Mouse (Mus musculus): ENCODE data around the gene Ctse. TPM values are rescaled to one million over a fixed set of nuclear protein-coding genes. Genes with fewer than 3 reads are reported as not detected.

Gene Ctse
- polyA plus RNA-seq, 1 experiment, result 0.10 TPM

GRCm38 (mm10) chr1:131657945-131658354 lies 19.8 kb downstream of the Ctse start:
- peak; percentile 88 to 90 for DNase-seq
- H3K27ac ChIP-seq (ENCODE audit: insufficient read depth, low read length), result no peak overlapping the region
- no peaks in the 10 kb centered on the region for H3K4me1 ChIP-seq (ENCODE audit: control insufficient read depth, insufficient read depth, low read length)
- H3K4me3 ChIP-seq (replicated peaks; ENCODE audit: insufficient read depth, low read depth, low read length), result peak overlapping the region; percentile 24
- TF ChIP-seq POLR2A (IDR thresholded peaks at IDR 0.05; ENCODE audit: borderline replicate concordance, insufficient read depth, low read length) (no peak; the same call in 1 of the 2 replicates), CTCF (IDR thresholded peaks at IDR 0.05; ENCODE audit: borderline replicate concordance, insufficient read depth, low read depth, low read length) (peak; percentile 91)
- under 1% methylated on average over 11 of the region's 11 CpGs for WGBS
- H3K27me3 ChIP-seq (ENCODE audit: control insufficient read depth, insufficient read depth, low read length), result no peaks in the 10 kb centered on the region

GRCm38 (mm10) chr1:131659512-131660085 lies 21.5 kb downstream of the Ctse start:
- H3K4me3 ChIP-seq (replicated peaks; ENCODE audit: insufficient read depth, low read depth, low read length), result no peak overlapping the region
- no peaks in the 10 kb centered on the region for H3K27me3 ChIP-seq (ENCODE audit: control insufficient read depth, insufficient read depth, low read length)
- WGBS, result 65% methylated on average over 5 of the region's 5 CpGs
- no peak for DNase-seq
- H3K4me1 ChIP-seq (ENCODE audit: control insufficient read depth, insufficient read depth, low read length), result no peaks in the 10 kb centered on the region
- H3K27ac ChIP-seq (ENCODE audit: insufficient read depth, low read length), result no peak overlapping the region
- no peak for TF ChIP-seq CTCF (IDR thresholded peaks at IDR 0.05; ENCODE audit: borderline replicate concordance, insufficient read depth, low read depth, low read length)

GRCm38 (mm10) chr1:131660266-131660665 lies 22.2 kb downstream of the Ctse start:
- Histone ChIP-seq H3K4me3 (replicated peaks; ENCODE audit: insufficient read depth, low read depth, low read length) (no peak overlapping the region), H3K27ac (ENCODE audit: insufficient read depth, low read length) (no peak overlapping the region), H3K27me3 (ENCODE audit: control insufficient read depth, insufficient read depth, low read length) (no peaks in the 10 kb centered on the region), H3K4me1 (ENCODE audit: control insufficient read depth, insufficient read depth, low read length) (no peaks in the 10 kb centered on the region)
- no peak for DNase-seq
- TF ChIP-seq CTCF (IDR thresholded peaks at IDR 0.05; ENCODE audit: borderline replicate concordance, insufficient read depth, low read depth, low read length) (no peak), POLR2A (IDR thresholded peaks at IDR 0.05; ENCODE audit: borderline replicate concordance, insufficient read depth, low read length) (no peak)
- 85% methylated on average over 2 of the region's 2 CpGs for whole genome bisulfite sequencing

GRCm38 (mm10) chr1:131660716-131661472 lies 22.8 kb downstream of the Ctse start:
- H3K4me3 ChIP-seq (replicated peaks; ENCODE audit: insufficient read depth, low read depth, low read length), result no peak overlapping the region
- no peak for TF ChIP-seq POLR2A (IDR thresholded peaks at IDR 0.05; ENCODE audit: borderline replicate concordance, insufficient read depth, low read length)
- TF ChIP-seq CTCF (IDR thresholded peaks at IDR 0.05; ENCODE audit: borderline replicate concordance, insufficient read depth, low read depth, low read length), result no peak
- no peaks in the 10 kb centered on the region for H3K27me3 ChIP-seq (ENCODE audit: control insufficient read depth, insufficient read depth, low read length)
- WGBS, result 76% methylated on average over 7 of the region's 7 CpGs
- no peak for DNase-seq
- no peak overlapping the region for H3K27ac ChIP-seq (ENCODE audit: insufficient read depth, low read length)
- H3K4me1 ChIP-seq (ENCODE audit: control insufficient read depth, insufficient read depth, low read length), result no peaks in the 10 kb centered on the region

DNA sequence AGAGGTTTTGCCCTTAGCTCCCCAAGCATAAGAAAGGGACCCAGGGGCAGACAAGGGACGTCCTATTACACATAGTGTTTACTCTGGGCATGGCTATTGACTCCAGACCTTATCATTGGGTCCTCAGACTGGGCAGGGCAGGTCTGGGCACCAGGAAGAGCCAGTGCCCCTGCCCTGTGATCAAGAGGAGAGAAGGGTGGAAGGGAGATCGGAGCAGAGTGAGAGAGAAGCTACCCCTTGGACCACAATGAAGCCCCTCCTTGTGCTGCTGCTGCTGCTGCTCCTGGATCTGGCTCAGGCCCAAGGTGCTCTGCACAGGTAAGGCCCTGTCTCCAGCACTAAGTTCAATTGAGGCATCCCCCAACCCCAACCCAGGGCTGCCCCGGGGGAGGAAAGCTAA lies 23.6 kb downstream of the Ctse start:
- H3K27ac ChIP-seq (ENCODE audit: insufficient read depth, low read length), result no peak overlapping the region
- DNase-seq, result no peak
- WGBS, result 75% methylated on average over 3 of the region's 3 CpGs
- TF ChIP-seq POLR2A (IDR thresholded peaks at IDR 0.05; ENCODE audit: borderline replicate concordance, insufficient read depth, low read length) (no peak), CTCF (IDR thresholded peaks at IDR 0.05; ENCODE audit: borderline replicate concordance, insufficient read depth, low read depth, low read length) (no peak)
- no peaks in the 10 kb centered on the region for H3K27me3 ChIP-seq (ENCODE audit: control insufficient read depth, insufficient read depth, low read length)
- H3K4me1 ChIP-seq (ENCODE audit: control insufficient read depth, insufficient read depth, low read length), result no peaks in the 10 kb centered on the region
- H3K4me3 ChIP-seq (replicated peaks; ENCODE audit: insufficient read depth, low read depth, low read length), result no peak overlapping the region

DNA sequence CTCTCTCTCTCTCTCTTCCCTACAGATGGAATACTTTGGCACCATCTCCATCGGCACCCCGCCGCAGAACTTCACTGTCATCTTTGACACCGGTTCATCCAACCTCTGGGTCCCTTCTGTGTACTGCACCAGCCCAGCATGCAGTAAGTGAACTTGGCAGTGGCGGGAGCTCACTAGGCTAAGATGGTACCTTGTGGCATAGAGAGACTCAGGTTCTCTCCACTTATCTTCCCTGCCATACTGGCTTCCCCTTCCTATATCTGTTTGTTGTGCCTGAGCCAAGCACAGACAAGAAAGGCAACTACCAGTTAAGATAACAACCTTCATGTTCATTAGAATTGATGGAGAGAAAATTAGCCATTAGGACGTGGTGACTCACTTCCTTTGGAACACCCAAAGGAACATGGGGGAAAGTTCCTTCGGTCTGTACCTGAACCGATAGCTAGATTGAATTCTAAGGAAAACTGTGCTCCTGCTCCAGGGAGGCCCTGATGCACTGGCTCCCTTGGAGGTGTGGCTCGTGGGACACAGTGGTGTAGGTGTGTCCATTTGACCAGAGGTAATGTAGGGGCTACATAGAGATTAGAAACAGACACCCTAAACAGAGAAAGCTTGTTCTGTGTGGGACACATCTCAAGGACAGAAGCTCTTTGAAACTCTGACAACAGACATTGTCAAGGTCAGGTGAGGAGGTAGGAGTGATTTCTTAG lies 25.3 kb downstream of the Ctse start:
- DNase-seq, result no peak
- no peak overlapping the region for H3K27ac ChIP-seq (ENCODE audit: insufficient read depth, low read length)
- WGBS, result 70% methylated on average over 9 of the region's 9 CpGs
- H3K4me1 ChIP-seq (ENCODE audit: control insufficient read depth, insufficient read depth, low read length), result no peaks in the 10 kb centered on the region
- H3K4me3 ChIP-seq (replicated peaks; ENCODE audit: insufficient read depth, low read depth, low read length), result no peak overlapping the region
- no peaks in the 10 kb centered on the region for H3K27me3 ChIP-seq (ENCODE audit: control insufficient read depth, insufficient read depth, low read length)
- TF ChIP-seq POLR2A (IDR thresholded peaks at IDR 0.05; ENCODE audit: borderline replicate concordance, insufficient read depth, low read length), result no peak
- TF ChIP-seq CTCF (IDR thresholded peaks at IDR 0.05; ENCODE audit: borderline replicate concordance, insufficient read depth, low read depth, low read length), result no peak

DNA sequence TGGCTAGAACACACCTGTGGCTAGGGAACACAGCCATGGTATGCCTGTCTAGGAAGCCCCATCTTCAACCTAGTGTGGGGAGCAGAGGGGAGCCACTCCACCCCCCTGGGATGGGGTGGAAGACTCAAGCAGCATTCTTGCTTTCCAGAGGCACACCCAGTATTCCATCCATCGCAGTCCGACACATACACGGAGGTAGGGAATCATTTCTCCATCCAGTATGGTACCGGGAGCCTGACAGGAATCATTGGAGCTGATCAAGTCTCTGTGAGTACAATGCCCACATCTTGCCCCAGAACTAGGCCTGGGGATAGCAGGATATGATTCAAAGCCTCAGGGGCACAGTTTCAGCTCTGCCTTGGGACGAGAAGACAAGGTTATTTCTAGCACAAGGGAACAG lies 26.0 kb downstream of the Ctse start:
- Histone ChIP-seq H3K27ac (ENCODE audit: insufficient read depth, low read length) (no peak overlapping the region), H3K4me1 (ENCODE audit: control insufficient read depth, insufficient read depth, low read length) (no peaks in the 10 kb centered on the region), H3K4me3 (replicated peaks; ENCODE audit: insufficient read depth, low read depth, low read length) (no peak overlapping the region), H3K27me3 (ENCODE audit: control insufficient read depth, insufficient read depth, low read length) (no peaks in the 10 kb centered on the region)
- no peak for DNase-seq
- TF ChIP-seq POLR2A (IDR thresholded peaks at IDR 0.05; ENCODE audit: borderline replicate concordance, insufficient read depth, low read length), result no peak
- no peak for TF ChIP-seq CTCF (IDR thresholded peaks at IDR 0.05; ENCODE audit: borderline replicate concordance, insufficient read depth, low read depth, low read length)
- WGBS, result 86% methylated on average over 5 of the region's 5 CpGs
